Mouse (Mus musculus) megakaryocyte, embryonic 14.5 days (primary cell): Measurements from ENCODE around the gene Specc1.

Experiments
- FLI1 ChIP-seq: IDR thresholded peaks from 2 replicates; pipeline ENCODE4 v1.6.1; 2012; ENCODE audit warnings: low read length, inconsistent platforms, mixed read lengths
- GATA1 ChIP-seq: IDR thresholded peaks from 3 replicates; pipeline ENCODE4 v1.6.1; 2012; ENCODE audit warnings: mixed read lengths, low read length, inconsistent platforms, borderline replicate concordance

- TF ChIP-seq GATA1, result no peak
- TF ChIP-seq FLI1, result no peak
These were observed 287.9 kb downstream of the Specc1 start for GRCm38 (mm10) chr11:62244471-62244870.
